Mouse (Mus musculus): Measurements from ENCODE around the gene Klf2.

GRCm38 (mm10) chr8:72319397-72319796 is 564 bp downstream of the Klf2 start:
- TF ChIP-seq CTCF (IDR thresholded peaks at IDR 0.05; ENCODE audit: low read depth) (no peak), EP300 (optimal IDR thresholded peaks at IDR 0.05) (no peak)
